Mouse (Mus musculus): Measurements from ENCODE around the gene Adam6a. TPM values are rescaled to one million over a fixed set of nuclear protein-coding genes. Genes with fewer than 3 reads are reported as not detected.
"Not testable (repeated sequence)": the region's sequence is repeated elsewhere in the genome, so short reads cannot be mapped to it uniquely, and the experiment has no call there.

Adam6a gene
- not detected for total RNA-seq (2021)
- long read RNA-seq, result 0 reads

DNA sequence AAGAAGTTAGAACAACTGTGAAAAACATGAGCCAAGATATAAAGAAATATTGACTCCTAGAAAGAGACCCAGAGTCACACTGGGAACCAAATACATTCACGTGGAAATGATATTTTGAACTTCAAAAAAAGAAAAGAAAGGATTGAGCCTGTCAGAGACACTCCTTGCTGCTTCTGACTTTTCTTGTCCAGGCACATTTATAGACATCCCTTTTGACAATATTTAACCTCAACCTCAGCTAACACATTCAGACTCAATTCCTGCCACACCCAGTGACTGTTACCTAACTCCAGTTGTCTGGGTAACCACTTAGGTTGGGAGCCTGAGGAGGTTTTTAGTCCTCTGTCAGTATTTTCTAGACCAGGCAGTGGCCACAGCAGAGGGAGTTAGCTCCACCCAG lies at the start of gene Adam6a:
Gene Adam6a, plus strand, starts transcription at position 301 of the 400 bp plus-strand sequence.
- not testable (repeated sequence) for DNase-seq (ENCODE audit: low spot score in 2 of 2)

DNA sequence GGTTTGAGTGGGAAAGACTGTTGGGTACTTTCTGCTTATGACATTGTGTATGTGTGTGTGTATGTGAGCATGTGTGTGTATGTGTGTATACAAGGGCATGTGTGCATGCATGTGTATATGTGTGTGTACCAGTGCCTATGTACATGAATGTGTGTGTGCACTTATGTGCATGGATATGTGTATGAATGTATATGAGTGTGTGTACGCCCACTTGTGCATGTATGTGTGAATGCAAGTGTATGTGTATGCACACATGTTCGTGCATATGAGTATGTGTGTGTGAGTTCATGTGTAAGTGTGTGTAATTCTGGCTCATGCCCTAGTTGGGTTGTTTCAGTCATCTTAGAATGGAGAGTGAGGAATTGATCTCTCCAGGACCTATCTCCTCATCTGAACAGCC lies 17.8 kb upstream of the Adam6a start:
- DNase-seq (ENCODE audit: low spot score in 2 of 2), result no peak

DNA sequence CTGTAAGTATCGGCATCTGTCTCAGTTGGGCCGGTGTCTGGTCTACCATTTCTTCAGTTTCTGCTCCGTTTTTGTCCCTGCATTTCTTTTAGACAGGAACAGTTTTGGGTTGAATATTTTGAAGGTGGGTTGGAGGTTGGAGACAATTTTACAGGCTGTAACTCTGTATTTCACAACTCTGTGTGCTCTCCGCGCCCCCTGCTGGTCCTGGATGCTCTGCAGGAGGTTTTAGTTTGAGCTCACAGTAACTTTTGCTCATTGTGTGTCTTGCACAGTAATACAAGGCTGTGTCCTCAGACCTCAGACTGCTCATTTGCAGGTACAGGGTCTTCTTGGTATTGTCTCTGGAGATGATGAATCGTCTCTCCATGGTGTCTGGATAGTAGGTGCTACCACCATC lies 34.5 kb downstream of the Adam6a start:
- DNase-seq (ENCODE audit: low spot score in 2 of 2), result no peak

DNA sequence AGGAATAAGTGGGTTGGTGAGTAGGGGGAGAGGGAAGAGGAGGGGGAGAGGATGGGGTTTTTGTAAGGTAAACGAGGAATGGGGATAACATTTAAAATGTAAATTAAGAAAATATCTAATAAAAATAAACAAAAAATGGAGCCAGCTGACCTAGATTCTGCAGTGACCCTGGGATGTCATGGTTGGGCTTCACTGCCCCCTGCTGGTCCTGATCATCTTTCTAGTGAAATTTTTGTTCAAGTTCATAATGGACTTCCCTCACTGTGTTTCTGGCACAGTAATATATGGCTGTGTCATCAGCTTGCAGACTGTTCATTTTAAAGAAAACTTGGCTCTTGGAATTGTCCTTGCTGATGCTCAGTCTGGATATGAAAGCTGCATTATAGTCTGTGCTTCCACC lies 44.3 kb downstream of the Adam6a start:
- no peak for DNase-seq (ENCODE audit: low spot score in 2 of 2)

Other genes starting within 250 kb of the Adam6a start
- not detected for gene Adam6b, start 54.4 kb upstream of the Adam6a start, total RNA-seq (2021)